Mouse (Mus musculus) forebrain, embryonic 12.5 days (tissue): Measurements from ENCODE around the gene Rab9. TPM values are rescaled to one million over a fixed set of nuclear protein-coding genes. Genes with fewer than 3 reads are reported as not detected.

Experiments
- ATAC-seq: fragments of 200-750 bp; cut with Nextera tagmentation; 2 replicates; pipeline ENCODE4 v1.8.0; 2017; ENCODE audit warnings: moderate TSS enrichment; ENCODE audit not compliant: low FRiP score
- H3K27ac ChIP-seq: fragments of 300-500 bp; sonication (generic); 2 replicates; pipeline ENCODE4 v1.5.1; 2016; ENCODE audit warnings: mild to moderate bottlenecking
- H3K27me3 ChIP-seq: fragments of 300-500 bp; sonication (generic); 2 replicates; pipeline ENCODE4 v1.6.1; 2016; ENCODE audit warnings: mild to moderate bottlenecking
- H3K36me3 ChIP-seq: fragments of 300-500 bp; sonication (generic); replicated peaks from 2 replicates; pipeline ENCODE4 v1.6.1; 2016; ENCODE audit warnings: mild to moderate bottlenecking
- H3K4me1 ChIP-seq: fragments of 300-500 bp; sonication (generic); 2 replicates; pipeline ENCODE4 v1.6.1; 2016
- H3K4me2 ChIP-seq: fragments of 300-500 bp; sonication (generic); 2 replicates; pipeline ENCODE4 v1.6.1; 2016; ENCODE audit warnings: mild to moderate bottlenecking, moderate library complexity
- H3K4me3 ChIP-seq: fragments of 300-500 bp; sonication (generic); replicated peaks from 2 replicates; pipeline ENCODE4 v1.5.1; 2016; ENCODE audit warnings: mild to moderate bottlenecking
- H3K9ac ChIP-seq: fragments of 300-500 bp; sonication (generic); 2 replicates; pipeline ENCODE4 v1.6.1; 2016; ENCODE audit warnings: mild to moderate bottlenecking
- H3K9me3 ChIP-seq: fragments of 300-500 bp; sonication (generic); 2 replicates; pipeline ENCODE4 v1.6.1; 2016
- WGBS: fragments of 180-500 bp; shearing (Covaris S2); methylation state at CpG from one replicate; pipeline ENCODE4 v1.1.7; 2016; 5-methylcytosine and 5-hydroxymethylcytosine counted together
- polyA plus RNA-seq: library from polyadenylated mRNA; unstranded; fragments of >200 nt; fragmentation: Nextera tagmentation; extraction: Ambion mirVana; gene quantifications from 2 replicates; pipeline ENCODE4 v1.2.1, GENCODE M21; 2016

Rab9 gene
- polyA plus RNA-seq, 1 experiment from 2014 or later: 46.3 TPM

DNA sequence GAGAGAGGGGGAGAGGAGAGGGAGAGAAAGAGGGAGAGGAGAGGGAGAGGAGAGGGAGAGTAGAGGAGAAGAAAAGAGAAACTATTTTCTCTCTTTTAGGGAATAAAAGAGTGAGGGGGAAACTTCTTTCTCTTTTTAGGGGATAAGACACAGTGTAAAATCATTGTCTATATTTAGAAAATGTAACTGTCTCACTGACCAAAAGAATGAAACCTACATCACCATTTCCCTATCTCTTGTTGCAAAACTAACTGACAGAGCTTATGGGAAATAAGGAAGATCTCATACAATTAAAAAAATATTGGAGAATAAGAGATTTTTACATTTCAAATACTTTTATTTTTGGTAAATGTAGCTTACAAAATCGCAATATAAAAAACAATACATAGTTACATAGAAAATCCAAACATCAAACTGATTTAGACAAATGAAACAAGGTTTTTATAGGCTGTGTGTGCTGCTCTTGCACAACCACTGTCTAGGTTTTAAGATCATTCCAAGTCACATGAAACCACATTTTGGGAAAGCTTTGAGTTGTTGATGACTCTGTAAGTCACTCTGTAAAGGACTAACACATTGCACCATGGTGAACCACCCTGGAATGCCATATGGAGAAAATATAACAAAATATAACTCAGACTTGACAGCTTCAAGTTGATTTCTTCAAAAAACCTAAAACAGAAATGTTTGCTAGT is 20.0 kb upstream of the Rab9 start:
- 0 out of 2 replicates have a peak, but pooled peaks cover 7% of the 10 kb centered on the region for H3K27me3 ChIP-seq

DNA sequence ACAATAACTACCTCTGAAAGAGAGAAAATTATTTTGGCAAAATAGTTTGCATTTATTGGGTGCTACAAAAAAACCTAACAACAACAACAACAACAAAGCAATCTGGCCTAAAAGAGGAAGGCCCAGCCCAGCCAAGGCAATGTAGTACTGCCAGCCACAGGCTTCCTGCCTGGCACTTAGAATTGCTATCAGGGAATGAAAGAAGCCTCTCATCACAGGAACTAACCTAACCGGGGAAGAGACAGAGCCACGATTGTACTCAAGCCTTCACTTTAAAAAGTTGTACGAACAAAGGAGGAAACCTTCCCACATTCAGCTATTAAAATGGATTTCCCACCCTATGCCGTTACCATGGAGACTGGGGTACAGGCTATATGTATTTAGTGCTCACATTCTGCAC is 18.1 kb upstream of the Rab9 start:
- Histone ChIP-seq H3K27me3 (peaks cover 7% of the 10 kb centered on the region; the same call in 1 of the 2 replicates), H3K36me3 (no peaks in the 10 kb centered on the region), H3K4me1 (no peaks in the 10 kb centered on the region), H3K4me3 (no peak overlapping the region), H3K9ac (no peak overlapping the region), H3K27ac (no peak overlapping the region), H3K9me3 (no peaks in the 10 kb centered on the region), H3K4me2 (no peak overlapping the region)
- ATAC-seq: no peak
- 47% methylated on average over 4 of the region's 4 CpGs for WGBS

More for the DNA sequence above, 20.0 kb upstream of the Rab9 start:
- H3K27ac ChIP-seq: no peak overlapping the region
- H3K9ac ChIP-seq: no peak overlapping the region
- no peak overlapping the region for H3K4me2 ChIP-seq
- no peak for ATAC-seq
- no peaks in the 10 kb centered on the region for H3K9me3 ChIP-seq
- no peaks in the 10 kb centered on the region for H3K4me1 ChIP-seq
- no peaks in the 10 kb centered on the region for H3K36me3 ChIP-seq
- 79% methylated on average over 1 of the region's 1 CpGs for WGBS
- no peak overlapping the region for H3K4me3 ChIP-seq

DNA sequence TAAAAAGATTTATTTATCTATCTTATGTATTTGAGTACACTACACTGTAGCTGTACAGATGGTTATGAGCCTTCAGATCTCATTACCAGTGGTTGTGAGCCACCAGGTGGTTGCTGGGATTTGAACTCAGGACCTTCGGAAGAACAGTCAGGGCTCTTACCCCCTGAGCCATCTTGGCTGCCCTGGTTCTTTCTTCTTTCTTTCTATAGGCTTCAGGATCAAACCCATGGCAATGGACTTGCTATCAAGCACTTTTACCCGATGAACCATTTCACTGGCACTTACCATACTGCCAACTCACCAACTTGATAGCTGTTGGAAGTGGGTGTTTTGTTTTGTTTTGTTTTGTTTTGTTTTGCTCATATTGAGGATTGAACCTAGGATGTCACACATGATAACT is 15.4 kb upstream of the Rab9 start:
- WGBS: 90% methylated on average over 2 of the region's 2 CpGs
- no peak for ATAC-seq
- no peak overlapping the region for H3K4me2 ChIP-seq

DNA sequence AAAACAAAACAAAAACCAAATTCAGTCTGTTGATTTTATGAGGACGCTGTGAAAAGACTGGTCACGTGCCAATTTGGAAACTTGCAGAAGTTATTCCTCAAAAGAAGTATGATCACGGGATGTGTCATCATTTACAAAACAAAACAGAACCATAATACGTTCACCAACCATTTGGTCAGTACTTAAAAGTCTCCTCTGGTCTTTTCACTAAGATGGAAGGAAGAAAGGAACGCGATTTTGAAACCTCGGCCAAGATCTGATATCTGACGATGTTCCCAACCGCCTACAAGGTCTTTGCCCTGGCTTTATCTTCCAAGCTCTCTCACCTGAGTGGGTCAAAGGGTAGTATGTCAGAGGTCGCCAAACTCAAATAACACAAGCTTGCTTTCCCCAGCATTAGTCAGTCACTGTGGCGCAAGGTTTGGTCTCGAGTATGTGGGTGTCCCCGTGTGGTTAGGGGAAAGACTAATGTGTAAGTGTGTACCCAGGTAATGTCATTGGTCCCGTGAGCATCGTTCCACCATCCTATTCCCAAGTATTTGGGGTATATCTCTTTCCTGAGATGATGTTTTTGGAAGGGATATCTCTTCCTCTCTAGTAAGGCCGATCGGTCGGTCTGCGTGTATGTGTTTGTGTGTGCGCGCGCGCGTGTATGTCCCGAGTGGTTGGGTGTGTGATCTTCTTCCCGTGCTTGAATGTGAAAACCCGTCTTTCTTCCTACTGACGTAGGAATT is 869 bp downstream of the Rab9 start:
- Histone ChIP-seq H3K27ac (no peak overlapping the region), H3K4me1 (peaks cover 4% of the 10 kb centered on the region), H3K4me2 (peak overlapping the region; percentile 56), H3K9ac (peak overlapping the region; percentile 68), H3K4me3 (peak overlapping the region; percentile 59), H3K27me3 (peaks cover 4% of the 10 kb centered on the region; the same call in 1 of the 2 replicates), H3K9me3 (no peaks in the 10 kb centered on the region), H3K36me3 (no peaks in the 10 kb centered on the region)
- 22% methylated on average over 28 of the region's 28 CpGs for WGBS
- ATAC-seq: peak; percentile 42

More for the DNA sequence above, 15.4 kb upstream of the Rab9 start:
- H3K27me3 ChIP-seq: no peaks in the 10 kb centered on the region; the same call in 1 of the 2 replicates
- no peak overlapping the region for H3K27ac ChIP-seq
- no peak overlapping the region for H3K4me3 ChIP-seq
- H3K4me1 ChIP-seq: no peaks in the 10 kb centered on the region
- H3K9me3 ChIP-seq: no peaks in the 10 kb centered on the region
- no peaks in the 10 kb centered on the region for H3K36me3 ChIP-seq
- no peak overlapping the region for H3K9ac ChIP-seq

DNA sequence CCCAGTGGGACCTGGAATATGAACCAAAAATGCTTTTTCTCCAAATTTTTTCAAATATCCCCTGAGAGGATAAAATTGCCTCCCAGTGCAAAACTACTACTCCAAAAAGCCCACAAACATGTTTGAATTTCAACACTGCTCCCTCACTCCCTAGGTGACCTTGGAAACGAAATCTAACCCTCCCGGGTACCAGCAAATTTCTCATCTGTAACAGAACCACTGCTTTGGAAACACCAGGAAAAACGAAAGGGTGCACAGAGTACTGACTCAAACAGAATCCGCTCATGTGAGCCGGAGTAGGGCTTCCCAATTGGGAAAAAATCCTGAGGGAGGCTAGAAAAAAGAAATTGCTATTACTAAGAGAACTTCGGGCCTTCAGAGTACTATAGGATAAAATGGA is 2.3 kb downstream of the Rab9 start:
- Histone ChIP-seq H3K4me2 (no peak overlapping the region), H3K4me3 (no peak overlapping the region), H3K9me3 (no peaks in the 10 kb centered on the region), H3K27ac (no peak overlapping the region), H3K4me1 (peaks cover 4% of the 10 kb centered on the region), H3K9ac (no peak overlapping the region), H3K36me3 (no peaks in the 10 kb centered on the region), H3K27me3 (peaks cover 4% of the 10 kb centered on the region; the same call in 1 of the 2 replicates)
- 85% methylated on average over 6 of the region's 6 CpGs for WGBS
- no peak for ATAC-seq

DNA sequence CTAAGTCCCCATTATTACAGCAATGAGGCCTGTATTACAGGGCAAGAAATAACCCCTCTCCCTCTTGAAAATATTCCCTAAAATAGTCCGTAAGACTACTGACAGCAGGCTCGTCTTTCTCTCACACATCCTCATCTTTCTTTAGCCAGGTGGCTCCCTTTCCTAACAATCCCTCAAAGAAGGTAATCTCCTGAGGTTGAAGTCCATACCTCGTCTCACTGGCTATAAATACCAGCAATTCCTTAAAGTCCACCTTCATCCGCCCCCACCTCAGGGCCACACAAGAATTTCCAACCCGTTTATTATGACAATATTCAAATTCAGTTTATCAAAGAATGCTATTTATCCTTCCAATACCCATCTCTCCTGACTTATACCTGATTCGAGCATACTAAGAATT is 7.1 kb downstream of the Rab9 start:
- no peak for ATAC-seq
- Histone ChIP-seq H3K36me3 (no peaks in the 10 kb centered on the region), H3K27me3 (peaks cover 6% of the 10 kb centered on the region; the same call in 1 of the 2 replicates), H3K27ac (no peak overlapping the region), H3K4me2 (no peak overlapping the region), H3K9me3 (no peaks in the 10 kb centered on the region), H3K4me1 (peaks cover 4% of the 10 kb centered on the region; the same call in 1 of the 2 replicates), H3K9ac (no peak overlapping the region), H3K4me3 (no peak overlapping the region)
- WGBS: 81% methylated on average over 6 of the region's 6 CpGs

DNA sequence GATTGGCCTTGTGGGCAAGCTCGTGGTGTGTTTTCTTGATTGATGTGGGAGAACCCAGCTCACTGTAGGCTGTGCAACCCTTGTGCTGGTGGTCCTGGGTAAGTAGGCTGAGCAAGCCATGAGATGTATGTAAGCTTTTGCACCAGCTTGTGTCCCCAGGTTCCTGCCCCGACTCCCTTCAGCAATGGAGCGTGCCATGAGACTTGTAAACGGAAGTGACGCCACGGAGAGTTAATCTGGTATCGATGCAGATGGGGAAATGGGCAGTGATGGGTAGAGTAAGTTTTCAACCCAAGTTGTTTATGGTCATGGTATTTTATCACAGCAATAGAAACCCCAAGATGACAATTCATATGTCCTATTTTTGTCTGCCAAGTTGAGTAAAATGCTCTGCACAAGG is 11.3 kb downstream of the Rab9 start:
- H3K27me3 ChIP-seq: 0 out of 2 replicates have a peak, but pooled peaks cover 2% of the 10 kb centered on the region
- H3K4me3 ChIP-seq: no peak overlapping the region
- H3K4me2 ChIP-seq: no peak overlapping the region
- H3K9me3 ChIP-seq: no peaks in the 10 kb centered on the region
- no peak overlapping the region for H3K27ac ChIP-seq
- no peaks in the 10 kb centered on the region for H3K4me1 ChIP-seq
- no peak overlapping the region for H3K9ac ChIP-seq
- WGBS: 92% methylated on average over 7 of the region's 7 CpGs
- no peaks in the 10 kb centered on the region; the same call in 1 of the 2 replicates for H3K36me3 ChIP-seq
- no peak for ATAC-seq

DNA sequence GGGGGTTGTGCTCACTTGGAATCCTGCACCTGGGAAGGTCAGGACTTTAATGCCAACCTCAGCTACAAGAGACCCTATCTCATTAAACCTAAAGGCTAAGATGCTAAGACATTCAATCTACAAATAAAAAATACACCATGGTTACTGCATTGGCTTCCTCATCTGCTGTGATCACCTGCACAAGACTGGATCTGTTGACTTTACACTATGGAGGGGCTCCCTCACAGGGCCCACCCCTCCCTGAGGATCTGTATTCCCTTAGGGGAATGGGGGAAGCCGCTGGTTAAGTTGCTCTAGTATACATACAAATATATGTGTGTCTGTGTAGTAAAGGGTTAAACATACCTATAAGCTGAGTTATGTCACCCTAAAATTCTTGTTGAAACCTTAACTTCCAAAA is 24.1 kb downstream of the Rab9 start:
- H3K9ac ChIP-seq: no peak overlapping the region
- no peak overlapping the region for H3K27ac ChIP-seq
- ATAC-seq: no peak
- H3K27me3 ChIP-seq: no peaks in the 10 kb centered on the region
- no peak overlapping the region for H3K4me3 ChIP-seq
- H3K4me1 ChIP-seq: no peaks in the 10 kb centered on the region
- no peak overlapping the region for H3K4me2 ChIP-seq
- no peaks in the 10 kb centered on the region for H3K9me3 ChIP-seq
- WGBS: 96% methylated on average over 1 of the region's 1 CpGs
- peaks cover 3% of the 10 kb centered on the region for H3K36me3 ChIP-seq

DNA sequence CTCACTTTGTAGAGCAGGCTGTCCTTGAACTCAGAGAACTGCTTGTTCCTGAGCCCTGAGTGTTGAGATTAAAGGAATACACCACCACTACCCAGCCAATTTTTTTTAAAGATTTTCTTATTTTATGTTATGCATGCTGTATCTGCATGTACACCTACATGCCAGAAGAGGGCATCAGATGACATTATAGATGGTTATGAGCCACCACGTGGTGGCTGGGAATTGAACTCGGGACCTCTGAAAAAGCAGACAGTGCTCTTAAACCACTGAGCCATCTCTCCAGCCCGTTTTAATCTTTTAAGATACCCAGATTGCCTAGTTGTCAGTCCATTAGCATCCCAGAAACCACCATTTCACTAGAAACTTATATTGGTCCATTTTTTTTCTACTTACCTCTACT is 25.3 kb downstream of the Rab9 start:
- WGBS: 76% methylated on average over 3 of the region's 3 CpGs
- no peaks in the 10 kb centered on the region for H3K27me3 ChIP-seq
- ATAC-seq: no peak

DNA sequence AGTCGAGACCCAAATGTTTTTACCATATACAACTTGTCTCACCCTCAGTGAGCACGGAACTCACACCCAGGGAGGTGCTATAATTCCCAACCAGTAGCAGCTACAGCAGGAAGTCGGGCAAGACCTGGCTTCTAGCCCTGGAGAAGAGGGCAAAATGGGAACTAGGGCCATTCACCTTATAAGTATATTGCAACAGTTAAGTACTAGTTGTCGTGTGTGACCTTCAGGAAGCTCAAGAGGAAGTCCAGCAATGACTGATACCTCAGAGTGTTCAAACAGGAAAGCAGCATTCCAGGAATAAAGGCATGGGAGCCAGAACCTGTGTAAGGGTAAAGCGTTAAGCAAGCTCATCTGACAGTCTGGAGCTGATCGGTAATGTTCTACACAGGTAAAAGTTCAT is 26.1 kb downstream of the Rab9 start:
- 0 out of 2 replicates have a peak, but pooled peaks cover 4% of the 10 kb centered on the region for H3K27me3 ChIP-seq
- H3K4me1 ChIP-seq: no peaks in the 10 kb centered on the region
- WGBS: 83% methylated on average over 6 of the region's 6 CpGs

More for the DNA sequence above, 25.3 kb downstream of the Rab9 start:
- peaks cover 3% of the 10 kb centered on the region for H3K36me3 ChIP-seq
- no peak overlapping the region for H3K27ac ChIP-seq
- H3K9me3 ChIP-seq: no peaks in the 10 kb centered on the region
- no peak overlapping the region for H3K9ac ChIP-seq
- H3K4me1 ChIP-seq: no peaks in the 10 kb centered on the region
- no peak overlapping the region for H3K4me2 ChIP-seq
- H3K4me3 ChIP-seq: no peak overlapping the region

DNA sequence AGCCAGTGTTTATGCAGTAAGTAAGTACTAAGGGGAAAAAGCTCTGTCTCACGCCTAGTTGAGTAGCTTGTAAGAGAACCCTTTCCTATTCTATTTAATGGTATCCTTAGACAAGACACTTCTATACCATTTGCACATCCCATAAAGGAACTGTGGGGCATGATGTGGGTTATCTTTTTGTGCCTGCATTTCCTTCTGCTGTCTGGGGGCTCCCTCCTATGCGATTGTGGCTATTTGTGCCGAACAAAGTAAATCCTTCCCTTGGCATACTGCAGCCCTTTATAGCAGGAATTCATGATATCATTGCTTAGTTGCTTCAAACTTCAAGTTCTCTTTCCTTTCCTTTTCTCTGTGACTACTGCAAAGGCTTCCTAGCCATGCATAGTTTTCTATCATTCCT is 35.1 kb downstream of the Rab9 start:
- Histone ChIP-seq H3K9ac (no peak overlapping the region), H3K27me3 (peaks cover 21% of the 10 kb centered on the region), H3K4me2 (no peak overlapping the region), H3K4me1 (peaks cover 5% of the 10 kb centered on the region; the same call in 1 of the 2 replicates), H3K9me3 (no peaks in the 10 kb centered on the region), H3K36me3 (no peaks in the 10 kb centered on the region), H3K4me3 (no peak overlapping the region), H3K27ac (no peak overlapping the region)
- ATAC-seq: no peak
- 83% methylated on average over 3 of the region's 3 CpGs for WGBS

More for the DNA sequence above, 26.1 kb downstream of the Rab9 start:
- H3K4me2 ChIP-seq: no peak overlapping the region
- H3K36me3 ChIP-seq: peaks cover 3% of the 10 kb centered on the region
- no peak overlapping the region for H3K27ac ChIP-seq
- no peak overlapping the region for H3K4me3 ChIP-seq
- H3K9ac ChIP-seq: no peak overlapping the region
- no peaks in the 10 kb centered on the region for H3K9me3 ChIP-seq
- no peak for ATAC-seq

DNA sequence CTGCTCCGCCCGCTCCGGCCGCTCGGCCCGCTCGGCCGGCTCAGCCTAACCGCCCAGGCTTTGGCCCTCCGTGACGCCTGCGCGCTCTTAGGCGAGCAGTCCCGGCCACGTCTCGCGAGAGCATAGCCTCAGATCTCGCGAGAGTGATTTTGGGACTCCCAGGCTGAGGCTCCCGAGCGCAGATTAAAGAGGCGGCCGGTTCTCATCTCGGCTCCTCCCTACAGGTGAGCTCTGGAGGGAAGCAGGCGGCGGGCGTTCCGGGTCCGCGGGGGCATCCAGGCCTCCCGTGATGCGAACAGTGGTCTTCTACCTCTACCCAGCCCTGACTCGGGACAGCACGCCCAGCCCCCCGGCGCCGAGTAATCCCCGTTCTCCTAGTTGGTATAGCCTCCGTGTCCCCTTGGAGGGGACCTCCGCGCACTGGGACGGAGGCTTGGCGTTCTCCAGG is 39.0 kb downstream of the Rab9 start, which contains the start of gene Ofd1:
TSS of gene Ofd1 (minus strand) at position 89 of the 448 bp plus-strand sequence.
- Histone ChIP-seq H3K27me3 (peaks cover 18% of the 10 kb centered on the region), H3K4me1 (peaks cover 5% of the 10 kb centered on the region; the same call in 1 of the 2 replicates), H3K4me2 (peak within 1 kb of the TSS; percentile 57), H3K9ac (peak within 1 kb of the TSS; percentile 74), H3K27ac (peak within 1 kb of the TSS; percentile 74), H3K36me3 (no peaks in the 10 kb centered on the region), H3K9me3 (no peaks in the 10 kb centered on the region), H3K4me3 (peak within 1 kb of the TSS; percentile 56)
- WGBS: 17% methylated on average over 44 of the region's 44 CpGs
- ATAC-seq: peak; percentile 98
